Mouse (Mus musculus) v-Abl transformed pro-B cells (cell line): ENCODE results near the gene Olfr56.

Experiments
- in situ Hi-C, 2 experiments: fragments of 400-800 bp; cut with MboI; formaldehyde crosslinking; loops; one replicate each; pipeline ENCODE4 v1.15.1; 2025; ENCODE audit not compliant: unreplicated experiment in 2 of 2

Olfr56 gene

GRCm38 (mm10) chr11:49087830-49088616, 109.3 kb downstream of the Olfr56 start:
- in situ Hi-C loops, result loop anchor here (10.0 to 25.0 kb wide), 3 partner anchors 93 to 157 kb away; partner anchors contain the start of genes Gm12185 (in 2 of the 2), Tgtp1 (in 2 of the 2), 9930111J21Rik1 (in 1 of the 2) and Mgat1 (in 1 of the 2)

- in situ Hi-C loops, result loop anchor here (10.0 to 25.0 kb wide), 3 partner anchors 94 to 156 kb away; partner anchors contain the start of genes Gm12185 (in 2 of the 2), Tgtp1 (in 2 of the 2), 9930111J21Rik1 (in 1 of the 2) and Mgat1 (in 1 of the 2)
Measured at GRCm38 (mm10) chr11:49088990-49089652, 110.4 kb downstream of the Olfr56 start.

DNA sequence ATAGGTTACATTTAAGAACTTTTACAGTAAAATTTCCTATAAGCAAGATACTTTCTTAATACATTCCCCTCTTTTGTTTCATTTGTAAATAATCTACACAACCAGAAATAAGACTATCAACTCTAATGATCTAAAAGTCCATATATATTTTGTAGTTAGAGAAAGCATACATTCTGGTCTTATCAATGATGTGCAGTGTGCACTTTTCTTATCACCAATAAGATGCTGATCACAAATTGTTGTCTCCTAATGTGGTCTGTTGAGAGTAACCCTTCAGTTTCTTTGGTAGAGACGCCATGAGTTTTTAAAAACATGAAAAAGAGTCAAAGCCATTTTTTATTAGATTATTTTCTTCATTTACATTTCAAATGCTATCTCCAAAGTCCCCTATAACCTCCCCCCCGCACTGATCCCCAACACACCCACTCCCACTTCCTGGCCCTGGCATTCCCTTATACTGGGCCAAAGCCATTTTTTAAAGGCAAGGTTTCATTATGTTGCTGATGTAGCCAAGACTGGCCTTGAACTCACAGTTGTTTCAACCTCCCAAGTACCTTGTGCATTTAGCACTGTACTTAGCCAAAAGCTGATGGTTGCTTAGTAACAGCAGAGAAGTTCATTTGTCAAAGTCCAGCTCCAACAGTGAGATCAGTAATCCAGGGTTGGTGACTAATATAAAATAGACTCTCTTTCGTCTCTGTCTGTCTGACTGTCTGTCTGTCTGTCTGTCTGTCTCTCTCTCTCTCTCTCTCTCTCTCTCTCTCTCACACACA, 111.2 kb downstream of the Olfr56 start:
- in situ Hi-C loops, result loop anchor here (10.0 to 25.0 kb wide), 3 partner anchors 95 to 155 kb away; partner anchors contain the start of genes Gm12185 (in 2 of the 2), Tgtp1 (in 2 of the 2), 9930111J21Rik1 (in 1 of the 2) and Mgat1 (in 1 of the 2)

GRCm38 (mm10) chr11:49090551-49090950, 111.9 kb downstream of the Olfr56 start:
- in situ Hi-C loops, result loop anchor here in 1 of 2 experiments (25.0 kb wide), 1 partner anchor 103 kb away; the partner anchor contains the start of genes 9930111J21Rik1, Gm12185, Olfr56 and Tgtp1

DNA sequence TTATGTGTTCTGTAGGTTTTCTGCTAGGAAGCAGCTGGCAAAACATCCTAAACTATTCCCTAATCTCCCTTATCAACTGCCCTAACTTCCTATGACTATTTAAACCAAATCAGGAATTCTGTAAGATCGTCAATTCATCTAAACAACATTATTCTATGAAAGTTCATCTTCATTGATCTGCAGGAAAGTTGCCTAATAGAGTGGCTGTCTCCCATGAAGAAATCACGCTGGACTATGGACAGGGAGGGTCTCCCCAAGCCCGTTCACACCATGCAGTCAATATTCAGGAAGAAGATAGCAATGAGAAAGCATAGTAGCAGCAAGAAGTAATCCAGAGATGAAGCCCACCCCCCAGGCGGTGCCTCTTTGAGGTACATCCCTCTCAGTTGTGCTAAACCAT, 112.5 kb downstream of the Olfr56 start:
- in situ Hi-C loops, result loop anchor here in 1 of 2 experiments (25.0 kb wide), 1 partner anchor 104 kb away; the partner anchor contains the start of genes 9930111J21Rik1, Gm12185, Olfr56 and Tgtp1

GRCm38 (mm10) chr11:49092053-49092586, 113.4 kb downstream of the Olfr56 start:
- in situ Hi-C loops, result loop anchor here in 1 of 2 experiments (25.0 kb wide), 1 partner anchor 105 kb away; the partner anchor contains the start of genes 9930111J21Rik1, Gm12185, Olfr56 and Tgtp1

DNA sequence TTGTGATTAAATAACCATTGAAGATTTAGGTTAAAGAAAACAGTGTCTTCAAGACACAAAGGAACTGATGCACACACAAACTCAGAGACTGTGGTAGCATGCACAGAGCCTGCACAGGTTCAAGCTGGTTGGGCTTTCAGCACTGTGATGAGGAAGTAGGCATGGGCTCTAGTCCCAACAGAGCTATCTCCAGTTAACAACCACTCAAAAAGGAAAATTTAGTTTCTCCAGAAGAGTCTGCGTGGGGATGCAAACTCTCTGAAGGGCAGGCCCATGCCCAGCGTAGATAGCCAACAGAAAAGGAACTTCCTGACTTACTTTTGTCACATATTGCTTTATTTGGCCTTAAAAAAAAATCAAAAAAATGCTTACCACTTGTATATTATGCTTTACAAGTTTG, 114.1 kb downstream of the Olfr56 start:
- in situ Hi-C loops, result loop anchor here in 1 of 2 experiments (25.0 kb wide), 1 partner anchor 105 kb away; the partner anchor contains the start of genes 9930111J21Rik1, Gm12185, Olfr56 and Tgtp1

DNA sequence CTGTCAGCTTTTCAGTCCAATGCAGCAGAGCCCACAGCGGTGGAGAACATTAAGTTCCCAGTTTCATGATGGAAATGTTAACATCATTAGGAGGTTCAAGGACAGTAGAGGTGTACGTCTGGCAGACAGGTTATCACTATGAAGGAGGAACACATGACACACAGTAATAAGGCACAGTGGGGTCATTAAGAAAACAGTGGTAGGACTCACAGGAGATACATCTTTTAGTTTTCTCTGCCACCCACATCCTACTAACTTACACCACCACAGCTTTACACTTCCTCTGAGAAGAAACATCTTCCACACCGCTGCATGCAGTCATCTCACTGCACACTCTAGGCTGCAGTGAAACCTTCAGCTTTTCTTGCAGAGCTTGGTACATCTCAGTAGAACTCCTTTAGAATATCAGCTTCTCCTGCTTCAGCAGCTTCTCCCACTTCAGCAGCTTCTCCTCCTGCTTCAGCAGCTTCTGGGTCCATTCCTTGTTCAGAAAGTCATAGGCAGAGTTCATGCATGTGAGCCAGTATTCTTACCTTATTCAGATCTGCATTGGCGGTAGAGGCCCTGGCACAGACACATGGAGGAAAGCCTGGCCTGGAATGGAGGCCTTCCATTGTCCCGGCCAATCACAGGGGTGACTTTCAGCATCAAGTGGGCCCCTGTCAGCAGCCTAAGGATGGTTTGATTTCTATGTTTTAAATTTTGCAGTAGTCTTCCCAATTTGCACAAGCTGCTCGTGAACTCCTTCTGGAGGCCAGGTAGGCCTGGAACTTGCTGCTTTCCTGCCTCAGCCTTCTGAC, 115.4 kb downstream of the Olfr56 start:
- in situ Hi-C loops, result loop anchor here in 1 of 2 experiments (25.0 kb wide), 1 partner anchor 107 kb away; the partner anchor contains the start of genes 9930111J21Rik1, Gm12185, Olfr56 and Tgtp1

DNA sequence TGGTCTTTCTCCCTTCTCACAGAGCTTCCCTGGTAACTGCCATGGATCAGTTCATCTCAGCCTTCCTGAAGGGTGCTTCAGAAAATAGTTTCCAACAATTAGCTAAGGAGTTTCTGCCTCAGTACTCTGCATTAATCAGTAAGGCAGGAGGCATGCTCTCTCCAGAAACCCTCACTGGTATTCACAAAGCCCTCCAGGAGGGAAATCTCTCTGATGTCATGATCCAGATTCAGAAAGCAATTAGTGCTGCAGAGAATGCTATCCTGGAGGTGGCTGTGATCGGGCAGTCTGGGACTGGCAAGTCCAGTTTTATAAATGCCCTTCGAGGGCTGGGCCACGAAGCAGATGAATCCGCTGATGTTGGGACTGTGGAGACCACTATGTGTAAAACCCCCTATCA, 116.7 kb downstream of the Olfr56 start:
- in situ Hi-C loops, result loop anchor here (5.0 to 25.0 kb wide), 2 partner anchors 108 to 223 kb away; partner anchors contain the start of genes Irgm1 (in 2 of the 2), 9930111J21Rik1 (in 1 of the 2), Gm12185 (in 1 of the 2) and Olfr56 (in 1 of the 2)

- in situ Hi-C loops, result no loop called here
Measured at GRCm38 (mm10) chr11:49100409-49100808, 121.7 kb downstream of the Olfr56 start.

DNA sequence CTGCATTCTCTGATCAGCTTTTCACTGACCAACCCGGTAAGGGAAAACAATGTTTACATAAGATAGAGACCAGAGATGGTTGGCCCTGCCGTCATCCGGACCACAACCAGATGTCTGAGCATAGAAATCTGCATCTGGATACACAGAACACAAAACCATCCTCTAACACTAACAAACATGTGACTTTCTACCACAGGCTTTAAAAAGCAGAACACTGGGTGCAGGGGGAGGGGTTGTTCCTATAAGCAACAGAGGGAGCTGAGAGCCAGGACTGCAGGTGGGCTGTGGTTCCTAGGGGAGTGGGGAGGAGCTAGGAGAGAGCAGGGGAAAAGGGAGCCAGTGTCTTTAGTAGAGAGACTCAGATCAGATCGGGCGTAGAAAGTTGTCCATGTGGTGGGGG, 122.8 kb downstream of the Olfr56 start:
- in situ Hi-C loops, result no loop called here

- in situ Hi-C loops, result no loop called here
Measured at GRCm38 (mm10) chr11:49103047-49103693, 124.5 kb downstream of the Olfr56 start.

DNA sequence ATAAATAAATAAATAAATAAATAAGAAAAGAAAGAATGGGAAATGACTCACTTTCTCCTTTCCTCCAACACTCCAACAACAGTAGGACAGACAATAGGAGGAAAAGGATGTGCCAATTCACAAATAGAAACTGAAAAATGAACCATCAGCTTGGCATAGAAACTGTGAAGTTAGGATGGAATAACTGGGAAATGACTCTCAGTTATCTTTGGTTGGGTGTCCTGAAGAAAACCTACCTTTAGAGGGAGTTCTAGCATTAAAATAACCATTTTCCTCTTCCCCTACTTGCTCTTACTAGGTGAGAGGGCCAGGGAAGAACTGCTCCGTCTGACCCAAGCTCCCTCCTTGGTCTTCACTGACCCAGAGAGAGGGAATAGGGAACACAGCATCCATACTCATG, 127.1 kb downstream of the Olfr56 start:
- in situ Hi-C loops, result loop anchor here (5.0 kb wide), 2 partner anchors 318 to 333 kb away; no protein-coding TSS in a partner anchor

- in situ Hi-C loops, result loop anchor here (5.0 kb wide), 2 partner anchors 321 to 336 kb away; no protein-coding TSS in a partner anchor
Measured at GRCm38 (mm10) chr11:49107650-49108537, 129.2 kb downstream of the Olfr56 start.

DNA sequence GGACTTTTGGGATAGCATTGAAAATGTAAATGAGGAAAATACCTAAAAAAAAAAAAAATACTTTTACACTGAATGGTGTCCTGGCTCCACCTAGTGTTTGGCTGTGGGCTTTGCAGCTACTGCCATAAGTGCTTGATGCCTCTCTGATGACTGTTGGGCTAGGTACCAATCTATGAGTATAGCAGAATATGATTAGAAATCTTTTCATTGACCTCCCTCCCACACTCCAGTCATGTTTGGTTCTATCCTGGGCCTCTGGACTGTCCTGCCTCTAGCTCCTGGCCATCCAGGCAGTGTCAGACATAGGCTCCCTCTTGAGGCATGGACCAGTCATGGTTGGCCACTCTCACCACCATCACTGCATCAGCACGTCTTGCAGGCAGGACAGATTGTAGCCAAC, 130.1 kb downstream of the Olfr56 start:
- in situ Hi-C loops, result loop anchor here (5.0 kb wide), 2 partner anchors 322 to 337 kb away; no protein-coding TSS in a partner anchor

DNA sequence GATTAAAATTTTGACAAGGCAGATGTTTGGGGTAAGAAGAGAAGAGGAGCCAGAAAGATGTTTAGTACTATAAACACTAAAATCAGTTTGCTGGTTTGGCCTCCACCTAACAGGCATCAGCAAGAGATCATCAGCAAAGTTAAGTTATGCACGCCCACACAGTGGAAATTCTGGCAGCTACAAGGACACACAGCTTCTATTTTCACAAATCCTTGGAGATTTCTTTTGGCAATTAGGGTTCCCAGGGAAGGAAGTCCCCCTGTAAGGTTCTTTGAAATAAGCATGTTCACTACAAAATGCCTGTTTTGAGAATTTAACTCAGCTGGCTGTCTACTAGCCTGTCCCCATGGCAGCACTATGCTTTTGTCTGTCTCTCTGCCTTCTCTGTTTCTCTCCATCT, 132.3 kb downstream of the Olfr56 start:
- in situ Hi-C loops, result loop anchor here in 1 of 2 experiments (5.0 kb wide), 1 partner anchor 151 kb away; no protein-coding TSS in a partner anchor
